Mouse (Mus musculus): ENCODE data around the gene Tmc7.

DNA sequence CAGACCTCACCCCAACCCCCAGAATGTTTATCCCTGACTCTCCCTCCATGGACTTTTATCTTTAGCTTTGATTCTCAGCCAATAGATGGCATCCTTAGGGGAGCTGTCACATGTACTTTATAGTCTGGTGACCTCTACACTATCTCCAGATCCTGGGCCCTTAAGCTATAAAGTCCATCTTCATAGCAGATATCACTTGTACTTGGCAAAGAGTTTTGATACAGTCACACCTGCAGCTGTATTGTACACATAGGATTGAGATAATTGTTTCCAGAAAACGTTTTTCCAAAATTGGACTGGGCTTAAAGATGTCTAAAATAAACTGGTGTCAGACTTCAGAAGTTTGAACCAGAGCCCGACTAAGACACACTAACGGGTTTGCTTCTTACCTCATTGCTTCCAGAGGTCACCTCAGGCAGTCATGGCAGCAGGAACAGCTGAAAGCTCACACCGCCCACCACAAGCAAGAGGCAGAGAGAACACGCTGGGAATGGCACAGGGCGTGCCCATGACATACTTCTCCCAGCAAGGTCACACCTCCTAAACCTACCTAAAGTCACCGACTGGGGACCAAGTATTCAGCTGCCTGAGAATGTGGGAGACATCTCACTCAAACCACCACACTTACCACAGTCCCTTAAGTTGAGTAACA lies 84.6 kb downstream of the Tmc7 start:
- TF ChIP-seq CTCF (IDR thresholded peaks at IDR 0.05; ENCODE audit: control insufficient read depth, insufficient read depth, insufficient replicate concordance, low read depth, low read length) = no peak
- TF ChIP-seq POLR2A (IDR thresholded peaks at IDR 0.05; ENCODE audit: control insufficient read depth, low read depth, low read length) = no peak

All from testis, adult 2 months (tissue).